Mouse (Mus musculus) neural tube, embryonic 11.5 days (tissue): ENCODE data around the gene Ccdc171. TPM values are rescaled to one million over a fixed set of nuclear protein-coding genes. Genes with fewer than 3 reads are reported as not detected.
"Not testable (repeated sequence)": the region's sequence is repeated elsewhere in the genome, so short reads cannot be mapped to it uniquely, and the experiment has no call there.

Experiments used
- ATAC-seq: fragments of 200-750 bp; cut with Nextera tagmentation; 2 replicates; pipeline ENCODE4 v1.8.0; 2017; ENCODE audit warnings: moderate number of reproducible peaks, mild to moderate bottlenecking, moderate TSS enrichment, moderate library complexity; ENCODE audit not compliant: insufficient read depth, low FRiP score, low TSS enrichment
- DNase-seq: peaks from one replicate; pipeline ENCODE4 v3.0.0-alpha.2; 2015; ENCODE audit warnings: low spot score
- H3K27ac ChIP-seq: fragments of 300-500 bp; sonication (generic); 2 replicates; pipeline ENCODE4 v1.5.1; 2014; ENCODE audit warnings: low read depth, mild to moderate bottlenecking, low read length
- H3K27me3 ChIP-seq: fragments of 300-500 bp; sonication (generic); 2 replicates; pipeline ENCODE4 v1.6.1; 2014; ENCODE audit warnings: mild to moderate bottlenecking, low read length, mixed read lengths; ENCODE audit not compliant: control insufficient read depth, insufficient read depth
- H3K36me3 ChIP-seq: fragments of 300-500 bp; sonication (generic); 2 replicates; pipeline ENCODE4 v1.6.1; 2014; ENCODE audit warnings: mild to moderate bottlenecking, low read length, moderate library complexity, mixed read lengths; ENCODE audit not compliant: control insufficient read depth, insufficient read depth
- H3K4me1 ChIP-seq: fragments of 300-500 bp; sonication (generic); 2 replicates; pipeline ENCODE4 v1.6.1; 2014; ENCODE audit warnings: low read length, mixed read lengths; ENCODE audit not compliant: control insufficient read depth, insufficient read depth
- H3K4me2 ChIP-seq: fragments of 300-500 bp; sonication (generic); 2 replicates; pipeline ENCODE4 v1.6.1; 2014; ENCODE audit warnings: low read depth, mild to moderate bottlenecking, moderate library complexity
- H3K4me3 ChIP-seq: fragments of 300-500 bp; sonication (generic); 2 replicates; pipeline ENCODE4 v1.5.1; 2014; ENCODE audit warnings: low read depth, low read length
- H3K9ac ChIP-seq: fragments of 300-500 bp; sonication (generic); 2 replicates; pipeline ENCODE4 v1.6.1; 2014; ENCODE audit warnings: mild to moderate bottlenecking, low read length
- H3K9me3 ChIP-seq: fragments of 300-500 bp; sonication (generic); 2 replicates; pipeline ENCODE4 v1.6.1; 2016; ENCODE audit warnings: low read length; ENCODE audit not compliant: control insufficient read depth
- WGBS: fragments of 180-500 bp; shearing (Covaris S2); extraction: QIAGEN DNeasy Blood & Tissue Kit; methylation state at CpG from one replicate; pipeline ENCODE4 v1.1.7; 2014; 5-methylcytosine and 5-hydroxymethylcytosine counted together
- polyA plus RNA-seq: library from polyadenylated mRNA; unstranded; fragments of >200 nt; fragmentation: Nextera tagmentation; extraction: Ambion mirVana; gene quantifications from 2 replicates; pipeline ENCODE4 v1.2.1, GENCODE M21; 2014

Ccdc171 gene
- polyA plus RNA-seq, 1 experiment from 2014 or later: 4.0 TPM

DNA sequence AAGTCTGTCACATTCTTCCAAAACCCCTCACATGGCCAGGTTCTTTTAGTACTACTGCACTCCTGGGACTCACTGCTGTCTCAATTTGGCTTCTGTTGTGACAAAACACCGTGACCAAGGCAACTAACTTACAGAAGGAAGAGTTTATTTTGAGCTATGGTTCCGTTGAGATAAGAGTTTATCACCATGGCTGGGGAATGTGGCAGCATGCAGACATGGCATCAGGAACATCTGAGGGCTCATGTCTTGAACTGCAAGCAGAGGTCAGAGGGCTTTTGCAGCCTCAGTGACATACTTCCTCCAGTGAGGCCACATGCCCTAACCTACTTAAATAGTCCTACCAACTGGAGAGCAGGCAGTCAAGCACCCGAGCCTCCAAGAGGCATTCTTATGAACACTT lies 51.0 kb downstream of the Ccdc171 start:
- H3K27me3 ChIP-seq: no peaks in the 10 kb centered on the region
- no peak overlapping the region for H3K4me3 ChIP-seq
- ATAC-seq: no peak
- H3K9ac ChIP-seq: no peak overlapping the region
- no peak overlapping the region for H3K27ac ChIP-seq
- no peak overlapping the region for H3K4me2 ChIP-seq
- H3K9me3 ChIP-seq: no peaks in the 10 kb centered on the region
- H3K36me3 ChIP-seq: no peaks in the 10 kb centered on the region
- no peaks in the 10 kb centered on the region for H3K4me1 ChIP-seq
- WGBS: 71% methylated on average over 3 of the region's 3 CpGs
- DNase-seq: no peak

DNA sequence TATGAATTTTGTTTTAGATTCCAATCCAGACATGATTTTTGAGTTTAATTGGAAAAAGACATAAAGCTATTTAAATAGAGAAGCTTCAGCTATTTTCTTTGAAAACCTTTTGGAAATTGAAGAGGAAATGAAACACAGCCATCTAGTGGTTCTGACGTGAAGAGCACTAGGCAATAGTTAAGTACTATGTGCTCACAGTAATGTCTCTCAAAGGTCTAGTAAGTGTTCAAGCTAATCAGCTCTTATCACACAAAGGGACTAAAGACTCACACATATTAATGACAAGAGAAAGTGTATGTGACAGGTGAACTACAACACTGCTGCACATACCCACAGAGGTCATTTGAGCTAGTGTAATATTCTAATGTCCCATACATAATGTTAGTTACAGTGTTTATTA lies 54.8 kb downstream of the Ccdc171 start:
- Histone ChIP-seq H3K9me3 (no peaks in the 10 kb centered on the region), H3K9ac (no peak overlapping the region), H3K4me2 (no peak overlapping the region), H3K27me3 (no peaks in the 10 kb centered on the region), H3K4me1 (no peaks in the 10 kb centered on the region), H3K36me3 (no peaks in the 10 kb centered on the region), H3K27ac (no peak overlapping the region), H3K4me3 (no peak overlapping the region)
- 24% methylated on average over 1 of the region's 1 CpGs for WGBS
- ATAC-seq (no peak), DNase-seq (no peak)

GRCm38 (mm10) chr4:83587563-83587962 lies 62.2 kb downstream of the Ccdc171 start:
- no peak overlapping the region for H3K9ac ChIP-seq
- WGBS: 89% methylated on average over 1 of the region's 1 CpGs

DNA sequence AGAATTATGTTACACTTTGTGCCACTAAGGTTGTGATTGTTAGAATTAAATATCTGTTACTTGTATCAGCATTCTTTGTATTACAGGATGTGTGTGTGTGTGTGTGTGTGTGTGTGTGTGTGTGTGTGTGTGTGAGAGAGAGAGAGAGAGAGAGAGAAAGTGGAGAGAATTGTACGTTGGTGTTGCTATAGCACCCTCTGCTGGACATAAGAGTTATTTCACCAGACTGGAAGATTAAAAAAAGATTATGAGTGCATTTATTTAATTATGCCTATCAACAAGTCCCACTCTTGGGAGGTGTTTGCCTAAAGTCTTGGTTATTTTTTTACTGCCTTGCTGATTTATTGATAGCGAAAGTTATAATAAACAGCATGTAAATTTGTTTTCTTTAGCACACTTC lies 71.1 kb downstream of the Ccdc171 start:
- WGBS: 25% methylated on average over 2 of the region's 2 CpGs
- Histone ChIP-seq H3K9ac (no peak overlapping the region), H3K9me3 (no peaks in the 10 kb centered on the region), H3K27ac (no peak overlapping the region), H3K36me3 (no peaks in the 10 kb centered on the region), H3K4me2 (no peak overlapping the region), H3K4me3 (no peak overlapping the region), H3K27me3 (no peaks in the 10 kb centered on the region), H3K4me1 (no peaks in the 10 kb centered on the region)
- ATAC-seq (no peak), DNase-seq (no peak)

More at GRCm38 (mm10) chr4:83587563-83587962, 62.2 kb downstream of the Ccdc171 start:
- H3K4me1 ChIP-seq: no peaks in the 10 kb centered on the region
- DNase-seq: no peak
- no peaks in the 10 kb centered on the region for H3K27me3 ChIP-seq
- no peaks in the 10 kb centered on the region for H3K36me3 ChIP-seq
- H3K27ac ChIP-seq: no peak overlapping the region
- ATAC-seq: no peak
- H3K4me3 ChIP-seq: no peak overlapping the region
- H3K9me3 ChIP-seq: no peaks in the 10 kb centered on the region
- no peak overlapping the region for H3K4me2 ChIP-seq

DNA sequence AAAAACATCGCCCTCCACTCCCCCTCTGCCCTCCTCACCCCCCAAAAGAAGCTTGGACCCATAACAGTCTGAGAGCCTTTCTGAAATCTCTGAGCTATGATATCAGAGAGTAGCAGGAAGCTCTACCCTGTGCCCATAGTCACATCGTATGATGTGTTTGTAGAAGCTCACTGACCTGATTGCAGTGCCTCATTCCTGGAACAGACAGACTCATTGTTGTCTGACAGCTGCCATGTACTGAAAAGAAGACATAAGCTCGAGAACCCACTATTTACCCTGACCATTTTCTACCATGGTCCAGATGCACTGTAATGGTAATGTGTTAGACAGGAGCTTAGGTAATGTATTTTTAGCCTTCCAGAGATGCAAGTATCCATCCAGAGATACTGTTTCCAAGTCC lies 85.8 kb downstream of the Ccdc171 start:
- no peak for DNase-seq
- no peaks in the 10 kb centered on the region for H3K36me3 ChIP-seq
- H3K9me3 ChIP-seq: no peaks in the 10 kb centered on the region
- 81% methylated on average over 3 of the region's 3 CpGs for WGBS
- no peak overlapping the region for H3K4me3 ChIP-seq
- no peak overlapping the region for H3K27ac ChIP-seq
- no peak for ATAC-seq
- no peaks in the 10 kb centered on the region for H3K27me3 ChIP-seq
- no peak overlapping the region for H3K9ac ChIP-seq
- H3K4me1 ChIP-seq: no peaks in the 10 kb centered on the region
- H3K4me2 ChIP-seq: no peak overlapping the region

DNA sequence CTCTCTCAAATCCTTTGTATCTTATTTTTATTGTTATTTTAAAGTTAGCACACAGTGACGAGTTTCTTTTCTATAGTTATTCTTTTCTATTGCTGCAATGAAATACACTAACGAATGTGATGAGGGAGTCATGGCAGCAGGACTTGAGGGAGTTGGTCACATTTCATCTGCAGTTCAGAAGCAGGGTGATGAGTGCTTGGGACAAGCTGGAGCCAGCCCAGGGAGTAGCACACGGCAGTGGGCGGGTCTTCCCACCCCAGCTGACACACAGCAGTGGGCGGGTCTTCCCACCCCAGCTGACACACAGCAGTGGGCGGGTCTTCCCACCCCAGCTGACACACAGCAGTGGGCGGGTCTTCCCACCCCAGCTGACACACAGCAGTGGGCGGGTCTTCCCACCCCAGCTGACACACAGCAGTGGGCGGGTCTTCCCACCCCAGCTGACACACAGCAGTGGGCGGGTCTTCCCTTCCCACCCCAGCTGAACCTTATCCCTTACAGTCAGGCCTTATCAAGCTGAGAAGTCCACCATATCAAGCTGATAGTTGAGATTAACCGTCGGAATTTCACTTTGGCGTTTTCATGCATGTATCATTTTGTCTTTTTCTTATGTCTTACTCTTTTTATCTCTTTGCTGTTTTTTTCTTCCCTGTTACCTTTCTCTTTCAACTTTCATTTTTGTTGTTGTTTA lies 97.8 kb downstream of the Ccdc171 start:
- H3K4me3 ChIP-seq, DNase-seq, H3K27me3 ChIP-seq, H3K36me3 ChIP-seq, H3K27ac ChIP-seq, H3K4me1 ChIP-seq, H3K9me3 ChIP-seq, H3K9ac ChIP-seq, H3K4me2 ChIP-seq, ATAC-seq: not testable (repeated sequence)
- WGBS: 23% methylated on average over 10 of the region's 13 CpGs

GRCm38 (mm10) chr4:83623732-83624131 lies 98.4 kb downstream of the Ccdc171 start:
- ATAC-seq (no peak), DNase-seq (no peak)
- WGBS: 91% methylated on average over 4 of the region's 4 CpGs
- no peaks in the 10 kb centered on the region for H3K9me3 ChIP-seq
- H3K4me1 ChIP-seq: no peaks in the 10 kb centered on the region
- H3K27me3 ChIP-seq: no peaks in the 10 kb centered on the region
- no peak overlapping the region for H3K27ac ChIP-seq
- H3K4me2 ChIP-seq: no peak overlapping the region
- H3K9ac ChIP-seq: no peak overlapping the region
- no peaks in the 10 kb centered on the region for H3K36me3 ChIP-seq
- no peak overlapping the region for H3K4me3 ChIP-seq

DNA sequence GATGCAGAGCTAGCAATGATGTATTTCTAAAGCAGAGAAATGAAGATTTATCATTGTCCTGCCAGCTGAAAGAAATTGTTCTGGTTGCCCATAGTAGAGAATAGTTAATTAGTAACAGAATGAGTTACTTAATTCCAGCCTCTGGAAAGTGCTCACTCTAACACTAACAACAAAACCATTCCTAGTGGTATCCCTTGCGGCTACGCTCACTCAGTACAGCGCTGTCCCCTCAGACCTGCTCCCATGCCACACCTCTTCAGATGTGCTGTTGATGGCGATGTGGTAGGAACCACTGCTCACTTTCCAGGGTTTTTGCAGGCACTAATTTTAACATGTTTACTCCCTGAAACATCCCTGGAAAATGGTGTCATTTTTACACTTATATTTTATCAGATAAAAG lies 126.1 kb downstream of the Ccdc171 start:
- H3K36me3 ChIP-seq: no peaks in the 10 kb centered on the region
- 89% methylated on average over 4 of the region's 4 CpGs for WGBS
- H3K4me1 ChIP-seq: 0 out of 2 replicates have a peak, but pooled peaks cover 2% of the 10 kb centered on the region
- no peak overlapping the region for H3K4me3 ChIP-seq
- DNase-seq (no peak), ATAC-seq (no peak)
- no peaks in the 10 kb centered on the region for H3K27me3 ChIP-seq
- no peak overlapping the region for H3K9ac ChIP-seq
- H3K9me3 ChIP-seq: no peaks in the 10 kb centered on the region
- H3K4me2 ChIP-seq: no peak overlapping the region
- H3K27ac ChIP-seq: no peak overlapping the region

- Histone ChIP-seq H3K27me3 (no peaks in the 10 kb centered on the region), H3K9ac (no peak overlapping the region), H3K4me3 (no peak overlapping the region), H3K4me1 (peaks cover 6% of the 10 kb centered on the region; the same call in 1 of the 2 replicates), H3K4me2 (no peak overlapping the region), H3K36me3 (no peaks in the 10 kb centered on the region), H3K27ac (no peak overlapping the region), H3K9me3 (no peaks in the 10 kb centered on the region)
- 35% methylated on average over 6 of the region's 6 CpGs for WGBS
- no peak for DNase-seq
- no peak for ATAC-seq
Observed at GRCm38 (mm10) chr4:83655396-83655795, 130.1 kb downstream of the Ccdc171 start.
